Mouse (Mus musculus): ENCODE data around the gene Masp2.

The Masp2 gene

DNA sequence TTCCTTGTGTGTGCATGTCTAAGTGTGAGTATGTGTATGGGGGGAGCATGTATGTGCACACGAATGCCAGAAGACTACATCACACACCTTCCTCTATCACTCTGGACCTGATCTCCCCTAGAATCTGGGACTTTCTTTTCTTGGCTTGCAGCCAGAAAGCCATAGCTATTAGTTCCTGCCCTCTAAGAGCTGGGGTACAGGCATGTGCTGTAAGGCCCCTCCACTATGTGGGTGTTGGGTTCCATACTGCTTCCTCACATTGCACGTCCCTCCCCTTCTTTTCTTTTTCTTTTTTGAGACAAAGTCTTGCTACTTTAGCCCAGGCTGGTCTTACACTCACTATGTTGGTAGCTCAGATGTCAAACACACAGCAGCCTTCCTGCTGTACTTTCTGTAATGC, 33.0 kb downstream of the Masp2 start:
- WGBS: 87% methylated on average over 2 of the region's 2 CpGs

DNA sequence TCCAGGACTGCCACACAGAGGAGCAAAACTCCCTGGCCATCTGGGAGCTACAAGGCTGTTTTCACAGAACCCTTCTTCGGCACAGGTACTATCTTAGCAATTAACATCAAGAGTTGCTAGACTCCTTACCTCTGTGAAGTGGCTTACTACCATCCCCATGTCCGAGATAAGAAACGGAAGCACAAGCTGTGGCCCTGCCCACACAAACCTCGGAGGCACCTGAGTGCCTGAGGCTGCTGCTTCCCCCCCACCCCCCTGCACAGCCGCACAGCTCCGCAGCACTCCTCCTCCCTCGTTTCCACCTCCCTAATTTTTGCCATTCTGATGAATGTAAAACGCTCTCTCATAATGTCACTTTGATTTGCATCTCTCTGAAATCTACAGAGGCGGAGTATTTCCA, 35.9 kb downstream of the Masp2 start:
- WGBS: 46% methylated on average over 9 of the region's 9 CpGs

DNA sequence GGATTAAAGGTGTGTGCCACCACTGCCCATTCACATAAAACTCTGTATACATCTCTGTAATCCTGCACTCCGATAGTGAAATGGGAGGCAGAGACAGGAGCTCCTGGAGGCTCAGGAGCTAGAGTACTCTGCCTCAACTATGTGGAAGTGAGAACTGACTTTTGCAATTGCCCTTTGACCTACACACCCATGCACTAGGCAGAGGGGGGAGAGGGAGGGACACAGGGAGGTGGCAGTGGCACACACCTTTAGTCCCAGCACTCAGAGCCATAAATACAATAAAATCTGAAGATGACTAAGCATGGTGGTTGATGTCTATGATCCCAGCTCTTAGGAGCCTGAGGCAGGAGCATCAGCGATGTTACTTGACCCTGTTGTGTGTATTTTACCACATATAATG, 37.1 kb downstream of the Masp2 start:
- WGBS: 94% methylated on average over 2 of the region's 2 CpGs

DNA sequence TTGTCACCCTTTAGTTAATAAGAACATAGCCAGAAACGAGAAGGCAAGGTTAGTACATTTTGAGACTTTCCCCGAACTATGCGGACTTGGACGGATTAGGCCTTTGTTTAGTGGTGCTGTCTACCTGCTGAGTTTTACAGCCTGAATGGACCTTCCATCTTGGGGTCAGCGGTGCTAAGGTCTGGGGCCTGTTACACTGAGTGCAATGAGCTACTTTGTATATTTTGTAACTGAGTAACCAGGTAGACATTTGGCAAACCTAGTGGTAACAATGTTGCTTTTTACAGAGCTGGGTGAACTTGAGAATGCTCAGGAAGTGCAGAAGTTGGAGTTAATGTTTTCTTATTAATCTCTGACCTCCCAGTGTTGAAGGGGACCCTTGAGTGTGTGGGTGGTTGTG, 38.8 kb downstream of the Masp2 start:
- 90% methylated on average over 5 of the region's 5 CpGs for WGBS

DNA sequence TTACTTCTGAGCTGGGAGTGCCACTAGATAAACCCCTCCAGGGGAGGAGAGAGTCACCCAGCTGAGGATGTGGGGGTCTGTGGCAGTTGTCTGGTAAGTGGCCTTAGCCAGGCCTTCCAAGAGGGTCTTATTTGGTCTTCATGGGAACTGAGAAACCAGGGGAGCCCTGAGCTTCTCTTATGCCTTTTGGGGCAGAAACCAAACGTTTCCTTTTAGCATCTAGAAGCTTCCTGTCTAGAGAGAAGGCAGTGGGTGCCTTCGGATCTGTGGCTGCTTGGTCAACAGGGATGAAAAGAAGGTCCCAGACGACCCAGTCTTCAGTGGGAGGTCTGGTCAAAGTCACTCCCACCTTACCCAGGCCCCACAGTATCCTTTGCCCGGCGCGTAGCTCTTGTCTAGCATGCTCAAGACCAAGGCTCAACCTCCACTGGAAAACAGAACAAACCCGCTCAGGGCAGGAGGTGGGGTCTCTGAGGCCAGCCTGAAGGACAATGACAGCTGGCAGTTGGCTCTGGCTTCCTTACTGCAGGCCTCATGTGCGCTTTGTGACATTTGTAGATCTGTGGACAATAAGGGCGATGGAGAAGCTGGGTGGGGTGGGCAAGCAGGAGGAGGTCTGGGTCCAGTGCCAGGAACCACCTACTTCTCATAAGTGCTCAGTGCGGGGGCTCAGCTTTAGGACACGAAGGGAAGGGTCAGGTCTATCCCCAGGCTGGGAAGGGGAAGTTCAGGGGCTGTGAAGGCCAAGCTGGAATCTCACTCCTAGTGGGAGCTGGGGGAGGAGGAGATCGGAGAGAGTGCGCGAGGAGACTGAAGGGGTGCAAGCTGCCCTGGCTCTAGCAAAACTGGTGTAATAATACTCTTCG, 41.2 kb downstream of the Masp2 start, which contains the start of gene Gm572:
Gm572 (plus strand) TSS at position 27 of the 866 bp plus-strand sequence.
- WGBS: 64% methylated on average over 15 of the region's 15 CpGs

DNA sequence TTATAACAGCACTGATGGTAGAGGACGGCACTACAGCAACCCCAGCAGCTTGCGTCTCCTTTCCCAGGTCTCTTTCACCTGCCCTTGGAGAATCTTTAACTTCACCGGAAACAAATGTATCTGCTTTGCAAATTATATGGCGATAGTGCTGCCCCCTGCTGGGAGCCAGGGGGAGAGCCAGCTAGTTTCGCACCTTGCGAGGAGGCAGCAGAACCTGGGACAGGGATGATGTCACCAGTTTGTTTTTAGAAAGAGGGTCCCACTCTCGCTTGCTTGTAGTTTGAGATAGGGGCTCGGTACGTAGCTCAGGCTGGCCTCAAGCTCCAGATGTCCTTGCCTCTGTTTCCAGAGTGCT, 41.8 kb downstream of the Masp2 start:
- 14% methylated on average over 9 of the region's 9 CpGs for WGBS

DNA sequence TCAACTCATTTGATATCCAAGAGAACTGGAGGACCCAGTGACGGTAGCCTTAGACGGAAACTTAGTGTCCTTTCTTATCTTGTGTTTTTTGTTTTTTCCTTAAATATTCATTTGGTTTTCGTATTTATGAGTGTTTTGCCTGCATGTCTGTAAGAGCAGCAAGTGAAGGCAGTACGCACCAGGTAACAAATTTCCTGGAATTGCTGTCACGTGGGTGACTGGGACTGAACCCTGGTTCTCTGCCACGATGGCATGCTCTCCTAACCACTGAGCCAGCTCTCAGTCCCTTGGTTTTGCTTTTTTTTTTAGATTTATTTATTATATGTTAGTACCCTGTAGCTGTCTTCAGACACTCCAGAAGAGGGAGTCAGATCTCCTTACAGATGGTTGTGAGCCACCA, 42.6 kb downstream of the Masp2 start:
- WGBS: 87% methylated on average over 6 of the region's 6 CpGs

DNA sequence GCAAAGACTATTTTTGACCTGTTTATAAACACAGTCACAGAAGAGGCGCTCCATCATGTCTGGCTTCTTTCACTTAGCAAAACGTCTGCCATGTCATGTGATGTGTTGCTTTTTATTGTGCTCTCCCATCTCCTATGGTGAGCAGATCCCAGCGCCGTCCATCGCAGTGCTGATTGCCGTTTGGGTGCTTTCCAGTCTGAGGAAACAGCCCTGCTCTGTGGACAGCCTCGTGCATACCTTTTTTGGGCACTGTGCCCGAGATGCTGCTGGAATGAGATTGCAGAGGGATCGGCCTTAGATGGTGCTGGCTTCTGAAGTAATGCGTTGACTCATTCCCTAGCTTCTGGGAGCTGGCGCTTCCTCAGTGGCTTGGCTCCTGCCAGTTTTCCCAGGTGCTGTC, 44.3 kb downstream of the Masp2 start:
- WGBS: 24% methylated on average over 11 of the region's 11 CpGs

DNA sequence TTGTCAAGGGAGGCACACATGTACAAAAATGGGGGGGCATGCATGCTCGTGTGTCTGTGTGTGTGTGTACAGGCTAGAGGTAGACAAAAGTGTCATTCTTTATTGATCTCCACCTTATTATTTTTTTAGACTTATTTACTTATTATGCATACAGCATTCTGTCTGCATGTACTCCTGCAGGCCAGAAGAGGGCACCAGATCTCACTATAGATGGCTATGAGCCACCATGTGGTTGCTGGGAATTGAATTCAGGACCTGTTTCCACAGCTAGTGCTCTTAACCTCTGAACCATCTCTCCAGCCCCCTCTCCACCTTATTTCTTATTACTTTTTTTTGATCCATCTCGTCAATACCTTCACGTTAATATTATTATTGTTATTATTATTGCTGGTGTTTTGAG, 47.0 kb downstream of the Masp2 start:
- 72% methylated on average over 3 of the region's 3 CpGs for WGBS

DNA sequence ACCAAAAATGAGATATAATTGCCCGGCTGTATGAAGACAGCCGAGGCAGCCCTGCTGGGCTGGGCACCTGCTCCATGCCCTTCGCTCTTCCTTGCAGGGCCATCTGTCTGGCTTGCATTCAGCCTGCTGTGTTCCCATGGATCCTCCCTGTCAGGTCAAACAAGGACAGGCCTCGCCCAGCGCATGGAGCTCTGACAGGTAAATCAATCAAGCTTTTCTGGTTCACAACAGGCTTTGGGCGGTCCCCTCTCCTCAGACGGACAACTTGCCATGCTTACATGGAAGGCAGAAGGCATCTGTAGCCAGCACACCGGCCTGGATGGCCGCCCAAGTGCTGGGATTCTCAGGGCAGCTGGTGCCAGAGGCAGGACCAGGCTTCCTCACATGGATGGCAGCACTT, 48.7 kb downstream of the Masp2 start:
- 82% methylated on average over 9 of the region's 9 CpGs for WGBS

DNA sequence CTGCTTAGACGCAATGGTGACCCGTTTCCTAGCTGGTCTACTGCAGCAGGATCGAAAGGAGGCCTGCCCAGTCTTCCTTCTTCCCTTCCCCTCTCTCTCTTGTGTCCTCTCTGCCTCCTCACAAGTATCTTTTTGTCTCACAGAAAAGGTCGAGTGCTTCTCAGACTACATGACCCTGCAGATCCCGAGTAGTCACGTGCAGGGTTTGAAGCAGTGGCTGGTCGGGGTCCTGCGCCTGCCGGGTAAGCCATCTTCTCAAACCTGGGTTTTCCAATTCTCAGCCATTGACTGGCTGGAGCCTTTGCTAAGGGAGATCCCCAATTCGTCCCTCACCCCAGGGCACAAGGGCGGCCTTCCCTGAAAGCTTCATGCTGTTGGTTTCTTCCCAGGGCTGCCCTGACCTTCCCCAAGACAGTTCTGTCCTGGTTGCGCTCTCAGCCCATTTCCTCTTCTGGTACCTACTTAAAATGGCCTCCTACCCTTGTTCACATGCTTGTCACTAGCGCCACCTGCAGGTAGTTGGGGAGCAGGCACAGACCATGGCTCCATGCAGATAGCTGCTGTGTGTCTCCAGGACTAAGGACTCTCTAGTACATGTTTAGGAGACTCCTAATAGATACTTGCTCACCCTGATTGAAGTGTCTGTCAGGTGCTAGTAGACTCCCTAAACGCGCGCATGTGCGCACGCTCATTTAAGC, 52.5 kb downstream of the Masp2 start:
- 91% methylated on average over 18 of the region's 18 CpGs for WGBS

DNA sequence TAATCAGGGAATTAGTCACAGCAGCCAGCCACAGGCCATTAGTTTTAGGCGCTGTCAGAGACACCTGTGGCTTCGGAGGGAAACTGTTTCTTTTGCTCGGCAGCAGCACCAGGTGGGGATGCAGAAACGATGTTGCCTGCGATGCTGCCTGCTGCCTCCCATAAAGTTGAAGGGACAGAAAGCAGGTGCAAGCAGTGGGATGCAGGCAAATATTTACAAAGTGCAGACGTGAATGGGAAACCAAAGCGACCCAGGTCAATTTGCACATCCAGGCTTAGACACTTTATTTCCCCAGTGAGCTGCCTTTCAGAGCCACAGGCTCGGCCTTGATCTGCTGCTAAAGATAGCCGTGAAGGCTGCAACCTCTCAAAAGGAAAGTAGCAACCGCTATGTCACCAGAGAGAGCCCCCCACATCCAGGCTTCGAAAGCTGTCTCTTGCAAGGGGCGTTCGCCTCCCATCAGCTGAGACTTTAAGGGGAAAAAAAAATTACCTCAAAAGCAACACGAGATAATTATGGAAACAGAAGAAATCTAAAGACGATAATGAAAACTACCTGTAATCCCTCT, 54.4 kb downstream of the Masp2 start:
- 61% methylated on average over 15 of the region's 15 CpGs for WGBS

DNA sequence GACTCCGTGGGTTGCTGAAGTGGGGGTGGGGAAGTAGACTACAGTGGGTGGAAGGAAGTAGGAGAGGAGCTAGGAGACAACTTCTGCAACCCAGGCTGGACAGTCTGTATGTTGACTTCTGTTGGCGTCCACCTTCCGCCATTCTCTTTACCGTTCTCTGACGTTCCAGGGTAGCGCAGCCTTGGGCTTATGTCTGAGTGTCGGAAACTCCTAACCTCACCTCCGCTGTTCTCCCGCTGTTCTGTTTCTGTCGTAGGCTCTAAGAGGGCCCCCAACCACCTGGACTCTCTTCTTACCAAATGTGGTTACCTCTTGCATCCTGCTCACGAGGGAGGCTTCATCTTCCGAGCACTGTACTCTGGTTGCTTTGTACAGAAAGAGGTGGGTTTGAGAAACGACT, 55.4 kb downstream of the Masp2 start:
- 85% methylated on average over 13 of the region's 13 CpGs for WGBS

DNA sequence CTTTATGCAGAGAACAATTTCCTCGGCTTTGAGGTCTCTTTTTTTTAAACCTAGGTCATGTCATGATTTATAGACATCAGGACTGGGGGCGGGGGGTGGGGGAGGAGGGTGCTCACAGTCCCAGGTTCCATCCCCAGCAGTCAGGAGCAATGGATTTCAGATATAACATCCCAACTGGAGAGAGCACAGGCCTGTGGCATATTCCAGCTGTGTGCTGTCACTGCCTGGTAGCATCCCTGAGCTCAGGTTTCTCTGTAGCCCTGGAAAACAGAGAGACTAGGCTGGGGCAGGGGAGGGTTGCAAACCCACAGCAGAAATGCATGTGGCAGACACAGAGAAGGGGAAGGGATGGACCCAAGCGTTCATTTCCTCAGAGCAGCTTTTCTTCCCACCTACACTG, 57.8 kb downstream of the Masp2 start:
- 71% methylated on average over 3 of the region's 3 CpGs for WGBS

DNA sequence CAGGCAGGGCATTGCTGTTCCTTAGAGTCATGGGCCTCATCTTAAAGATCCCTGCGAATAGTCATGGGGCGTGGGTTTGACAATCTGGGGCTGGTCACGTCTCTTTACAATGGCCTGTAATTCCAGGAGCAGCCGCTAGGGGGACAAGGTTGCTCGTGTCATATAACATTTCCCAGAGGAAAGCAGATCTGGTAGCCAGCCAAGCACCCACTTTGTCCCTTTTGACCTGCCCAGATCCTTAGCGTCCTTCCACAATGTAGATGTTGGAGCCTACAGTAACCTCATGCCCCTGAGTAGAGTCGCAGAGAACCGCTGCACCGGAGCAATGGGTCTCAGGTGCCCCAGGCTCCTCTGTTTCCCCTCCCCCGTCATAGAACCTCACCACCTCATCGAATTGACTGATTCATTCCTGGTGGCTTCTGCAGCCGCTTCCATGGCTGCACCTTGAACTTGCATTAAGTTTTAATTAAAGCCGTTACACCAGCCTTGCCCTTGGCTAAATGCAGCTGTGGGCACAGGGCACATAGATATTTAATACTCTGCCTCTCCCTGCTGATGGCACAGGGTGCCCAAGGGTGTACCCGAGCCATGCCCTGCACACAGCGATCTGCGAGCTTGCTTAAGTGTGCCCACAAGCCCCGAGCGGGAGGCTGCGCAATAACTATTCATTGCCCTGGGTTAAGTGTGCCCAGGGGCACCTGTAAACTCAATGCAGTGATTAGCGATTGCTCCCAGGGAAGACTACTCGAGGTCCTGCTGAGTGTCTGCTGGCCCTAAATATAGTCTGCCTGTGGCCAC, 60.0 kb downstream of the Masp2 start:
- 40% methylated on average over 21 of the region's 21 CpGs for WGBS

DNA sequence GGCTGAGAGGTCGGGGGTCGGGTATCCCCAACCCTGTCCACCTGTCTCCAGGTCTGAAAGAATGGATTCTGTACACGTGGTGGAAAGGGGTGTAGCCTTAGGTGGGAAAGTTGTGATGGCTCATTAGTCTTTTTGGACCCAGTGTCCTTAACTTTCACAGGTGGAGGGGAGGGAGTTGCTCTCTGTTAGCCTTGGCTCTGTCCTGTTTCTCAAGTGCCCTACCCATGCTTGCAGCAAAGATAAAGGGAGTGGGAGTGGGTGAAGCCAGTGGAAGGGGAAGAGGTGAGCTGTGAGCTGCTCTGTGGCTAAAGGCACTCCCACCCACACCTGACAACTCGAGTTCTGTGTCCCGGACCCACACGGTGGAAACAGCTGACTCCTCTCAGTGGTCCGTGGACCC, 61.0 kb downstream of the Masp2 start:
- WGBS: 78% methylated on average over 7 of the region's 7 CpGs

DNA sequence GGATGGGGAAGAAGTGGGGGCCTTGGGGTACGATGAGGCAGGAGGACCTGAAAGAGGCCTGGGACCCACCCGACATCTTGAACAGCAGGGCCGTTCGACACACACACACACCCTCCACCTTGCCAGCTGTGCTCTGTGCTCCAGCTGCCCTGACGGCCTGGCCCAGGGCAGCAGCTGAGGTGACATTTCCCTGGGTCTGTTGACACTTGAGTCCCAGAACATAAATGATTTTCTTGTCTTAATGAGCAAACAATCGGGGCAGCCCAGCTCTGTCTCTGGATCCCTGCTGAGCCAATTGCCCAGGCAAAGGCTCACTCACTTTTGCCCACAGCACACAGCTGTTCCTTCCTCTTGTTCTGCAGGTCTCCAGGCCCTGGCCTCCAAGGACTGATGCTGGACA, 61.7 kb downstream of the Masp2 start:
- WGBS: 75% methylated on average over 6 of the region's 6 CpGs

All from cerebral cortex, adult 2 months (tissue).